Mouse (Mus musculus): ENCODE data around the gene Taok2. TPM values are rescaled to one million over a fixed set of nuclear protein-coding genes. Genes with fewer than 3 reads are reported as not detected.

The Taok2 gene
- total RNA-seq, 1 experiment, result 42.3 TPM

DNA sequence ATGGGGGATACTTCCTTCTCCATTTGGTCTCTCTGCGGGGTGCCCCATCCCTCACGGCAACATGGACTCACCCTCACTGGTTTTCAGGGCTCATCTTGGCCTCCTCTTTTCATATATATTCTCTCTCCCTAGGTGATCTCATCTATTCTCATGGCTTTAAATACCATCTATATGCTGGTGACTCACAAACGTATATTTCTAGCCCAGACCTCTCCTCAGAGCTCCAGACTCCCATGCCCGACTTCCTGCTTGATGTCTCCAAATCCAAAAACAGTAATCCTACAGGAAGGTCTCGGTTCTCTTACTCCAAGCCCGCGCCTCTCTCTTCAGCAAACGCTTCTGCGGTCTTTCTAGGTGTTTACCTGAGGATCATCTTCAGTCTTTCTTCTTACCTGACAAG, 41.2 kb downstream of the Taok2 start:
- Histone ChIP-seq H3K36me3 (ENCODE audit: control insufficient read depth, insufficient read depth, low read length, poor library complexity, severe bottlenecking) (no peaks in the 10 kb centered on the region), H3K4me1 (ENCODE audit: control insufficient read depth in 2 of 2, insufficient read depth in 2 of 2, low read length in 2 of 2, poor library complexity in 1 of 2) (peaks cover 0 to 2% of the 10 kb centered on the region in 2 experiments; a peak in 1 of 4 replicates), H3K27ac (ENCODE audit: insufficient read depth, low read depth, low read length, poor library complexity, severe bottlenecking) (no peak overlapping the region), H3K9ac (ENCODE audit: insufficient read depth, low read depth, low read length, poor library complexity, severe bottlenecking) (no peak overlapping the region), H3K4me3 (ENCODE audit: insufficient read depth in 1 of 2, low read depth in 1 of 2, low read length in 2 of 2, poor library complexity in 1 of 2, severe bottlenecking in 1 of 2) (no peak overlapping the region), H3K9me3 (ENCODE audit: control insufficient read depth, insufficient read depth, low read depth, low read length) (no peaks in the 10 kb centered on the region)
- no peak for DNase-seq (ENCODE audit: low read depth, low spot score)
- TF ChIP-seq HCFC1 (IDR thresholded peaks at IDR 0.05; ENCODE audit: borderline replicate concordance, insufficient read depth, low read length), result no peak
- in situ Hi-C loops (cut with MboI; ENCODE audit: low sequenced_read_pairs in 2 of 2, unreplicated experiment in 2 of 2), result no loop called here

DNA sequence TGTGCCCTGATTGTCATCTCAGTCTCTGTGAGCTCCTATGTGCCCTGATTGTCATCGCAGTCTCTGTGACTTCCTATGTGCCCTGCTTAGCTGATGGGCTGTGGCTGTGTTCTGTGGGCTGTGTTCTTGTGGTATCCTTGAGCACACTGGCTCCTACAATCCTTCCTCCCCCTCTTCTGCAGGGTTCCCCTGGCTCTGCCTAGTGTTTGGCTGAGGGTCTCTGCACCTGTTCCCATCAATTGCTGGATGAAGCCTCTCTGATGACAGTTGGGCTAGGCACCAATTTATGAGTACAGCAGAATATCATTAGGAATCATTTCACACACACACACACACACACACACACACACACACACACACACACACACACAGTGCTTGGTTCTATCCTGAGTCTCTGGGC, 51.2 kb downstream of the Taok2 start:
- H3K4me1 ChIP-seq (ENCODE audit: control insufficient read depth in 2 of 2, insufficient read depth in 2 of 2, low read length in 2 of 2, poor library complexity in 1 of 2), result peaks cover 2 to 13% of the 10 kb centered on the region in 2 experiments; a peak in 1 of 4 replicates
- no peaks in the 10 kb centered on the region for H3K9me3 ChIP-seq (ENCODE audit: control insufficient read depth, insufficient read depth, low read depth, low read length)
- TF ChIP-seq ZNF384 (IDR thresholded peaks at IDR 0.05; ENCODE audit: low read depth, low read length), result no peak
- no peak for TF ChIP-seq ZC3H11A (IDR thresholded peaks at IDR 0.05; ENCODE audit: borderline replicate concordance, low read depth, low read length)
- TF ChIP-seq HCFC1 (IDR thresholded peaks at IDR 0.05; ENCODE audit: borderline replicate concordance, insufficient read depth, low read length), result no peak
- no peak for TF ChIP-seq CHD2 (IDR thresholded peaks at IDR 0.05; ENCODE audit: low read depth, low read length)
- no peak for TF ChIP-seq MAFK (IDR thresholded peaks at IDR 0.05; ENCODE audit: insufficient read depth, low read depth, low read length)
- no peaks in the 10 kb centered on the region for H3K36me3 ChIP-seq (ENCODE audit: control insufficient read depth, insufficient read depth, low read length, poor library complexity, severe bottlenecking)
- in situ Hi-C loops (cut with MboI; ENCODE audit: low sequenced_read_pairs in 2 of 2, unreplicated experiment in 2 of 2), result loop anchor here in 1 of 2 experiments (10.0 kb wide), 1 partner anchor 272 kb away; no protein-coding TSS in a partner anchor
- no peak for DNase-seq (ENCODE audit: low read depth, low spot score)
- no peak overlapping the region for H3K9ac ChIP-seq (ENCODE audit: insufficient read depth, low read depth, low read length, poor library complexity, severe bottlenecking)
- no peak overlapping the region for H3K27ac ChIP-seq (ENCODE audit: insufficient read depth, low read depth, low read length, poor library complexity, severe bottlenecking)
- H3K4me3 ChIP-seq (ENCODE audit: insufficient read depth in 1 of 2, low read depth in 1 of 2, low read length in 2 of 2, poor library complexity in 1 of 2, severe bottlenecking in 1 of 2), result no peak overlapping the region

DNA sequence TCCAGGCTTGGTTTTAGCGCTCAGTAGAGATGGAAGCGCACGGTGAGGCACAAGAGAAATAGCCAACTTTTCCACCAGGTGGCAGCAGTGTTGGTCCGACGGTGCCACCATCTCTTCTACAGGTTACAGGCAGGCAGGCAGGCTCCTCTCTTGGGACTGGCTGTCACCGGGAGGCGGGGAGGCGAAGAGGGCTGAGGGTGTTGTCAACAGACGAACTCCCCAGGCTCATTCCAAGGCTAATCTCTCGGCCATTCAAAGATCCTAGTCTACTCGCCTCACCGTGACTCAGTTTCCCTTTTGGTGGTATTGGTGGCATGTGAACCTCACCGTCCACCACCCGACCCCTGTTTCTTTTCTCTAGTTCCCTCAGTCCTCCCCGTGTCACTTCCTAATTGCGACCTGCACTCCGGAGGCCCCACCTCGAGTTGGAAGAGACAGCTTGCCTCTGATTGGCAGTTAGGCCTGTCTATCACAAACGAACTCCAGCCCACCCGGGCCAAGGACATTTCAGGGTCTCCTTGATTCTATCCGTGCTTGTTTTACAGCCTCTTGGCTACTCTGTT, 52.4 kb downstream of the Taok2 start:
- TF ChIP-seq CHD2 (IDR thresholded peaks at IDR 0.05; ENCODE audit: low read depth, low read length) (no peak; the same call in 1 of the 2 replicates), ZNF384 (IDR thresholded peaks at IDR 0.05; ENCODE audit: low read depth, low read length) (0 out of 2 replicates have a peak, but pooled peaks have one; percentile 36), MAFK (IDR thresholded peaks at IDR 0.05; ENCODE audit: insufficient read depth, low read depth, low read length) (no peak), ZC3H11A (IDR thresholded peaks at IDR 0.05; ENCODE audit: borderline replicate concordance, low read depth, low read length) (peak; percentile 81; the same call in 1 of the 2 replicates), HCFC1 (IDR thresholded peaks at IDR 0.05; ENCODE audit: borderline replicate concordance, insufficient read depth, low read length) (peak; percentile 53; the same call in 1 of the 2 replicates)
- 0 out of 2 replicates have a peak overlapping the region, but pooled peaks have one; percentile 37 for H3K27ac ChIP-seq (ENCODE audit: insufficient read depth, low read depth, low read length, poor library complexity, severe bottlenecking)
- in situ Hi-C loops (cut with MboI; ENCODE audit: low sequenced_read_pairs in 2 of 2, unreplicated experiment in 2 of 2), result loop anchor here in 1 of 2 experiments (10.0 kb wide), 1 partner anchor 273 kb away; no protein-coding TSS in a partner anchor
- H3K9me3 ChIP-seq (ENCODE audit: control insufficient read depth, insufficient read depth, low read depth, low read length), result no peaks in the 10 kb centered on the region
- peak overlapping the region; percentile 72 for H3K9ac ChIP-seq (ENCODE audit: insufficient read depth, low read depth, low read length, poor library complexity, severe bottlenecking)
- DNase-seq (ENCODE audit: low read depth, low spot score), result peak; percentile 96
- peaks cover 2 to 13% of the 10 kb centered on the region in 2 experiments; a peak in 1 of 4 replicates for H3K4me1 ChIP-seq (ENCODE audit: control insufficient read depth in 2 of 2, insufficient read depth in 2 of 2, low read length in 2 of 2, poor library complexity in 1 of 2)
- H3K4me3 ChIP-seq (ENCODE audit: insufficient read depth in 1 of 2, low read depth in 1 of 2, low read length in 2 of 2, poor library complexity in 1 of 2, severe bottlenecking in 1 of 2), result peak overlapping the region; percentile 72 to 81
- no peaks in the 10 kb centered on the region for H3K36me3 ChIP-seq (ENCODE audit: control insufficient read depth, insufficient read depth, low read length, poor library complexity, severe bottlenecking)

DNA sequence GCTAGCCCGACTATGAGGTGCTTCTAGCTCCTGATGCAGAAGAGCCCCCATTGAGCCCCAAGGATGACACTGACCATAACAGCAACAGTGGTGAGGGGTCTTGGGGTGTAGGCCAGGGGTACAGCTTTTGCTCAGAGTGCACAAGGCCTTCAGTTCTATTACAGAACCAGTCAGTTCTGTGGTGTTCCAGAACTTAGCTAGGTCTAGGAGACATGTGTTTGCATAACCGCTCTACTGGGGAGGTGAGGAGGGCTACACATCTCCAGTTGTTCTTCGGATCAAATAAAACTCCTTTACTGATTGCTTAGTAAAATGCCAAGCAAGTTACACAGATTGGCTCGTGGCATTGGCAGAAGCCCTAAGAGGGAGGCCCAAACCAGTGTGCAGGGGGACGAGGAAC, 53.0 kb downstream of the Taok2 start, which contains the start of gene 4930451I11Rik:
Gene 4930451I11Rik, minus strand, starts transcription at position 101 of the 400 bp plus-strand sequence.
- in situ Hi-C loops (cut with MboI; ENCODE audit: low sequenced_read_pairs in 2 of 2, unreplicated experiment in 2 of 2), result loop anchor here in 1 of 2 experiments (10.0 kb wide), 1 partner anchor 273 kb away; no protein-coding TSS in a partner anchor
- no peak for TF ChIP-seq HCFC1 (IDR thresholded peaks at IDR 0.05; ENCODE audit: borderline replicate concordance, insufficient read depth, low read length)
- no peak for TF ChIP-seq ZC3H11A (IDR thresholded peaks at IDR 0.05; ENCODE audit: borderline replicate concordance, low read depth, low read length)
- no peak for TF ChIP-seq ZNF384 (IDR thresholded peaks at IDR 0.05; ENCODE audit: low read depth, low read length)
- TF ChIP-seq CHD2 (IDR thresholded peaks at IDR 0.05; ENCODE audit: low read depth, low read length), result no peak
- no peak for TF ChIP-seq MAFK (IDR thresholded peaks at IDR 0.05; ENCODE audit: insufficient read depth, low read depth, low read length)
- Histone ChIP-seq H3K36me3 (ENCODE audit: control insufficient read depth, insufficient read depth, low read length, poor library complexity, severe bottlenecking) (no peaks in the 10 kb centered on the region), H3K4me1 (ENCODE audit: control insufficient read depth in 2 of 2, insufficient read depth in 2 of 2, low read length in 2 of 2, poor library complexity in 1 of 2) (peaks cover 2 to 13% of the 10 kb centered on the region in 2 experiments; a peak in 1 of 4 replicates), H3K9ac (ENCODE audit: insufficient read depth, low read depth, low read length, poor library complexity, severe bottlenecking) (peak within 1 kb of the TSS; percentile 72), H3K27ac (ENCODE audit: insufficient read depth, low read depth, low read length, poor library complexity, severe bottlenecking) (0 out of 2 replicates have a peak within 1 kb of the TSS, but pooled peaks have one; percentile 37), H3K9me3 (ENCODE audit: control insufficient read depth, insufficient read depth, low read depth, low read length) (no peaks in the 10 kb centered on the region), H3K4me3 (ENCODE audit: insufficient read depth in 1 of 2, low read depth in 1 of 2, low read length in 2 of 2, poor library complexity in 1 of 2, severe bottlenecking in 1 of 2) (peak within 1 kb of the TSS; percentile 72 to 81)
- no peak for DNase-seq (ENCODE audit: low read depth, low spot score)

All from ES-E14 (cell line).